Mouse (Mus musculus): Measurements from ENCODE around the gene Arhgap22. TPM values are rescaled to one million over a fixed set of nuclear protein-coding genes. Genes with fewer than 3 reads are reported as not detected.

The Arhgap22 gene
- polyA plus RNA-seq, 1 experiment from 2014 or later = 6.7 TPM

- Histone ChIP-seq H3K4me1 (ENCODE audit: control insufficient read depth, insufficient read depth, low read length) (no peaks in the 10 kb centered on the region; the same call in 1 of the 2 replicates), H3K27ac (ENCODE audit: low read length) (no peak overlapping the region), H3K4me3 (replicated peaks; ENCODE audit: low read length) (no peak overlapping the region), H3K9ac (ENCODE audit: low read length) (no peak overlapping the region), H3K9me3 (replicated peaks; ENCODE audit: control insufficient read depth, low read length) (no peaks in the 10 kb centered on the region), H3K27me3 (ENCODE audit: control insufficient read depth, insufficient read depth, low read length) (no peaks in the 10 kb centered on the region), H3K4me2 (ENCODE audit: low read depth, low read length) (no peak overlapping the region), H3K36me3 (ENCODE audit: control insufficient read depth, insufficient read depth, low read length) (no peaks in the 10 kb centered on the region)
- 42% methylated on average over 1 of the region's 1 CpGs for WGBS
- ATAC-seq (ENCODE audit: insufficient read depth, low FRiP score) = no peak
Measured at GRCm38 (mm10) chr14:33373271-33373670, 159.4 kb downstream of the Arhgap22 start.

DNA sequence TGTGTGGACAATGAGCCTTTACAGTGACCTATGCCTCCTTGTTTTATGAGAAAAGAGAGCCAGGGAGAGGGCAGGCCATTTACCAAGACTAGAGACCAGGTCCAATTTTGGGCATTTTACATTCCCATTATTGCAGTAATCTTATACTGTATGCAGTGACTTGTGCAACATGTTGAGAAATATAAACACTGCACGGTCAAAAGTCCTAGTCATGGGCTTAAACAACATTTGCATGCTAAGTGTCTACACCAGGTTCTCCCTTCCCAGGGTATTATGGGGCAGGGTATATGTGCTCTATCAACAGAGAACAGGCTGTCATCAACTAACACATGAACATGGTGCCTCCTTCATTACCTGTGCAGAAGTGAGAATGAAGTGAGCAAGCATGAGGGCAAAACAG lies 160.3 kb downstream of the Arhgap22 start:
- Histone ChIP-seq H3K4me2 (ENCODE audit: low read depth, low read length) (no peak overlapping the region), H3K9me3 (replicated peaks; ENCODE audit: control insufficient read depth, low read length) (no peaks in the 10 kb centered on the region), H3K27me3 (ENCODE audit: control insufficient read depth, insufficient read depth, low read length) (no peaks in the 10 kb centered on the region), H3K4me1 (ENCODE audit: control insufficient read depth, insufficient read depth, low read length) (no peaks in the 10 kb centered on the region; the same call in 1 of the 2 replicates), H3K9ac (ENCODE audit: low read length) (no peak overlapping the region), H3K27ac (ENCODE audit: low read length) (no peak overlapping the region), H3K36me3 (ENCODE audit: control insufficient read depth, insufficient read depth, low read length) (no peaks in the 10 kb centered on the region), H3K4me3 (replicated peaks; ENCODE audit: low read length) (no peak overlapping the region)
- 40% methylated on average over 1 of the region's 1 CpGs for WGBS
- no peak for ATAC-seq (ENCODE audit: insufficient read depth, low FRiP score)

DNA sequence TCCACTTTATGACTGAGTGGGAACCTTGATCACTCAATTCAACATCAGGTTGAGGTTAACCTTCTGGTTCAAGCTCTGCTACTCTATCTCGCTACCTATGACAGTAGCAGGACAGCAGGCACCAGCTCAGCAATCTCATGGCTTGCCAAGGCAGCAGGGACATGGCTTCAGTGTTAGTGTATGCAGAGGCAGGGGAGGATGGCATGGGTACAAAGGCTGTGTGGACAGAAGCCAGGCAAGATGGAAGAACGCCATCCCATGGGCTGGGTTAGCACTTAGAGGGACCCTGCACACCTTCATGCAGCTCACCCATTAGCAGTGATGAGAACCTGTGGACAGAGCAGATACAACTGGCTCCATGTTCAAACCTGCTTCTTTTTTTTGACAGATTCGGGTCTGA lies 163.4 kb downstream of the Arhgap22 start:
- Histone ChIP-seq H3K27me3 (ENCODE audit: control insufficient read depth, insufficient read depth, low read length) (no peaks in the 10 kb centered on the region), H3K27ac (ENCODE audit: low read length) (no peak overlapping the region), H3K4me1 (ENCODE audit: control insufficient read depth, insufficient read depth, low read length) (no peaks in the 10 kb centered on the region), H3K9me3 (replicated peaks; ENCODE audit: control insufficient read depth, low read length) (no peaks in the 10 kb centered on the region), H3K4me2 (ENCODE audit: low read depth, low read length) (no peak overlapping the region), H3K36me3 (ENCODE audit: control insufficient read depth, insufficient read depth, low read length) (no peaks in the 10 kb centered on the region), H3K4me3 (replicated peaks; ENCODE audit: low read length) (no peak overlapping the region), H3K9ac (ENCODE audit: low read length) (no peak overlapping the region)
- ATAC-seq (ENCODE audit: insufficient read depth, low FRiP score) = no peak
- 92% methylated on average over 3 of the region's 3 CpGs for WGBS

- Histone ChIP-seq H3K4me2 (ENCODE audit: low read depth, low read length) (no peak overlapping the region), H3K9me3 (replicated peaks; ENCODE audit: control insufficient read depth, low read length) (no peaks in the 10 kb centered on the region), H3K27me3 (ENCODE audit: control insufficient read depth, insufficient read depth, low read length) (no peaks in the 10 kb centered on the region), H3K4me3 (replicated peaks; ENCODE audit: low read length) (no peak overlapping the region), H3K4me1 (ENCODE audit: control insufficient read depth, insufficient read depth, low read length) (no peaks in the 10 kb centered on the region), H3K9ac (ENCODE audit: low read length) (no peak overlapping the region), H3K27ac (ENCODE audit: low read length) (no peak overlapping the region), H3K36me3 (ENCODE audit: control insufficient read depth, insufficient read depth, low read length) (peaks cover 6% of the 10 kb centered on the region; the same call in 1 of the 2 replicates)
- no peak for ATAC-seq (ENCODE audit: insufficient read depth, low FRiP score)
- WGBS = 78% methylated on average over 5 of the region's 5 CpGs
Measured at GRCm38 (mm10) chr14:33378723-33379122, 164.9 kb downstream of the Arhgap22 start.

DNA sequence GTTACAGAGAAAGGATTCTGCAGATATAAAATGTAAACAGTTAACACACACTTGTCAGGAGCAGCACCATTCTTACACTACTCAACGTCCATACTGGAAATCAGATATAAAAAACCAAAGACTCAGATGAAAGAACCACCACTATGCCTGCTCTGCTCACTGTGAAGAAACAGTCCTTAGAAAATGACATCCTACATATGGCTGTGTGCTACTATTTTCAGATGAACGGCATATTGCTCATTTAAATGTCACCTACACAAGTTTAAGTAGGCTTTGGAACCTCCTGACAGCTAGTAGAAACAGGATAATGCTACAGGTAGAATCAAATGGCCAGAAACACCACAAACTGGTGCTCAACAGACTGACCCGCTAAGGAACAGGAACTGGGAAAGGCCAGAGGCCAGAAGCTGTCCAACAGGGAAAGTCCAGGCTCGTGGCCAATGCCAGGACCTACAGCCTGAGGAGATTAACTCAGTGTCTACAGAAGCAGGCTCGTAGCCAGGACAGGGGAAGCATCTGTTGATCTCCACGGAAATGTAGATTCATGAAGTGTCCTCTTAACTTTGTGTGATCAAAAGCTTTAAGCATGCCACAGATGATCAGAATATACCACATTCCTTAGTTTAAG lies 167.1 kb downstream of the Arhgap22 start:
- no peaks in the 10 kb centered on the region for H3K4me1 ChIP-seq (ENCODE audit: control insufficient read depth, insufficient read depth, low read length)
- H3K9me3 ChIP-seq (replicated peaks; ENCODE audit: control insufficient read depth, low read length) = no peaks in the 10 kb centered on the region
- no peak overlapping the region for H3K27ac ChIP-seq (ENCODE audit: low read length)
- no peak overlapping the region for H3K9ac ChIP-seq (ENCODE audit: low read length)
- 78% methylated on average over 6 of the region's 6 CpGs for WGBS
- H3K36me3 ChIP-seq (ENCODE audit: control insufficient read depth, insufficient read depth, low read length) = peaks cover 8% of the 10 kb centered on the region; the same call in 1 of the 2 replicates
- no peak overlapping the region for H3K4me2 ChIP-seq (ENCODE audit: low read depth, low read length)
- ATAC-seq (ENCODE audit: insufficient read depth, low FRiP score) = no peak
- no peaks in the 10 kb centered on the region for H3K27me3 ChIP-seq (ENCODE audit: control insufficient read depth, insufficient read depth, low read length)
- no peak overlapping the region for H3K4me3 ChIP-seq (replicated peaks; ENCODE audit: low read length)

DNA sequence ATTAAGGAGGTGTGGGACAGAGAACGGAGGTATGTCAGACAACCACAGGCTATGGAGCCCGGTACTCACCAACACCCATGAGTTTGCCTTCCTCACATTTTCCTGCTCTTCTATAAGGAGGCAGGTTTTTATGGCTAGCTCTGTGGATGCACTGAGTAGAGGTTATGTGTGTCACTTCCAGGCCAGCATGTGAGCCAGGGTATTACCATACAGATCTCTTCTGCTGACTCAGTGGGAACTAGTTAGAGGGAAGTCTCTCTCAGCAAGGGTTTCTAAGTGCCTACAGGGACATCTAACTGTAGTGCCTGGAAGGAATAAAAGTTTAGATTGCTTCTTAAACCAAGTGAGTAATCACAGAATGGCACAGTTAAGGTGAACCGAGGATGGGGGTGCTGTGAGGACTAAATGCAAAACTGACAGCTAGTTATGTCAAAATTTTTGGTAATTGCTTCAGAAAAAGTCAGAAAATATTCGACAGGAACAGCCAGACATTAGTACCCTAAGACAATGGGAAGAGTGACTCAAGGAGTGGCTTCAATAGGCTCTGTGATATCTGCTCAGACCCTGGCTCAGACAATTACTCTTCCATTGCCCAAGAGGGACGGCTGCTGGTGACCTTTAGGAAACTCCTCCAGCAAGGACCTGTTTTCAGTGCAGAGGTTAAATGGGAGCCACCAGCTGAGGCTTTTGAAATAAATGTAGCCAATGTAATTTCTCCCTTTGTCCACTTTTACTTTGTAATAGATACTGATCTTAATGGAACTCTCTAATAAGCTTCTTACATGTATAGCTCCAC lies 184.4 kb downstream of the Arhgap22 start:
- Histone ChIP-seq H3K27ac (ENCODE audit: low read length) (no peak overlapping the region), H3K4me1 (ENCODE audit: control insufficient read depth, insufficient read depth, low read length) (no peaks in the 10 kb centered on the region), H3K4me2 (ENCODE audit: low read depth, low read length) (no peak overlapping the region), H3K4me3 (replicated peaks; ENCODE audit: low read length) (no peak overlapping the region), H3K36me3 (ENCODE audit: control insufficient read depth, insufficient read depth, low read length) (peaks cover 5% of the 10 kb centered on the region), H3K27me3 (ENCODE audit: control insufficient read depth, insufficient read depth, low read length) (no peaks in the 10 kb centered on the region), H3K9me3 (replicated peaks; ENCODE audit: control insufficient read depth, low read length) (no peaks in the 10 kb centered on the region), H3K9ac (ENCODE audit: low read length) (no peak overlapping the region)
- 85% methylated on average over 5 of the region's 5 CpGs for WGBS
- no peak for ATAC-seq (ENCODE audit: insufficient read depth, low FRiP score)

DNA sequence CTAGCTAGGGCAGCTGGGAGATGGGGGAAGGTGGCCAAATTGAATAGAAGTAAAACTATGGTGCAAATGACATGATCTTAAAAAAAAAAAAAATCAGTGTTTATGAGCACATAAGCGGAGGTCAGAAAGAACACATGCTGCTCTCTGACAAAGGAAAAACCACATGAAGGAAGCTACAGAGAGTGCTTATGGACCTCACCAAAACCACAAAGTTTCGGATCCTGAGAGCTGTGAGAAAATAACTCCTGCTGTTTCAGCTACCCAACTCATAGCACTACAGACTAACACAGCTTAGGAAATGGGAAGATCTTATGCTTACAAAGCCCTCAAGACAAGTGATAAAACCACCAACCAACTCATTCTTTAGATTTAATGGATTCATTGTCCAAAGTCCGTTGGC lies 186.2 kb downstream of the Arhgap22 start:
- Histone ChIP-seq H3K9ac (ENCODE audit: low read length) (no peak overlapping the region), H3K27ac (ENCODE audit: low read length) (no peak overlapping the region), H3K4me2 (ENCODE audit: low read depth, low read length) (no peak overlapping the region), H3K36me3 (ENCODE audit: control insufficient read depth, insufficient read depth, low read length) (peaks cover 5% of the 10 kb centered on the region), H3K27me3 (ENCODE audit: control insufficient read depth, insufficient read depth, low read length) (no peaks in the 10 kb centered on the region), H3K9me3 (replicated peaks; ENCODE audit: control insufficient read depth, low read length) (no peaks in the 10 kb centered on the region), H3K4me1 (ENCODE audit: control insufficient read depth, insufficient read depth, low read length) (no peaks in the 10 kb centered on the region), H3K4me3 (replicated peaks; ENCODE audit: low read length) (no peak overlapping the region)
- no peak for ATAC-seq (ENCODE audit: insufficient read depth, low FRiP score)
- WGBS = 84% methylated on average over 3 of the region's 3 CpGs

- no peaks in the 10 kb centered on the region for H3K4me1 ChIP-seq (ENCODE audit: control insufficient read depth, insufficient read depth, low read length)
- WGBS = 93% methylated on average over 1 of the region's 1 CpGs
Measured at GRCm38 (mm10) chr14:33402331-33402730, 188.5 kb downstream of the Arhgap22 start.

DNA sequence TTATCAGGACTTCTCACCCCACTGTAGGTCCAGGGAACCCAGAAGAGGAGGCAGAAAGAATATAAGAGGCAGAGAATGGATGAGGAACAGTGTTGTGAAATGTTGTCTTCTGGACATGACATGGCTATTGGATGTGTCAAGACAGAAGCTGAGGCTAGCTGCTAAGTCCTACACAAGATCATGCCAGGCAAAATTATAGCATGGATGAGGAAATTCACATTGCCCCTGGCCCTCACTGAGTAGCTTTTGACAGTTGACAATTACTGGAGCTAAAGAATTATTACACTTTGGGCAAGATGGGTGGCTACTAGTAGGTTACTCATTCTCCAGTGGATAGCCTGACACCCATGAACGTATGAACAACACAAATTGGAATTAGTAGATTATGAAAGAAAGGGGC lies 201.9 kb downstream of the Arhgap22 start:
- Histone ChIP-seq H3K27me3 (ENCODE audit: control insufficient read depth, insufficient read depth, low read length) (no peaks in the 10 kb centered on the region), H3K4me3 (replicated peaks; ENCODE audit: low read length) (no peak overlapping the region), H3K9me3 (replicated peaks; ENCODE audit: control insufficient read depth, low read length) (no peaks in the 10 kb centered on the region), H3K36me3 (ENCODE audit: control insufficient read depth, insufficient read depth, low read length) (no peaks in the 10 kb centered on the region), H3K9ac (ENCODE audit: low read length) (no peak overlapping the region), H3K4me1 (ENCODE audit: control insufficient read depth, insufficient read depth, low read length) (no peaks in the 10 kb centered on the region), H3K27ac (ENCODE audit: low read length) (no peak overlapping the region), H3K4me2 (ENCODE audit: low read depth, low read length) (no peak overlapping the region)
- ATAC-seq (ENCODE audit: insufficient read depth, low FRiP score) = no peak
- 96% methylated on average over 1 of the region's 1 CpGs for WGBS

More at GRCm38 (mm10) chr14:33402331-33402730, 188.5 kb downstream of the Arhgap22 start:
- no peak overlapping the region for H3K9ac ChIP-seq (ENCODE audit: low read length)
- H3K9me3 ChIP-seq (replicated peaks; ENCODE audit: control insufficient read depth, low read length) = no peaks in the 10 kb centered on the region
- ATAC-seq (ENCODE audit: insufficient read depth, low FRiP score) = no peak
- peaks cover 5% of the 10 kb centered on the region for H3K36me3 ChIP-seq (ENCODE audit: control insufficient read depth, insufficient read depth, low read length)
- no peak overlapping the region for H3K27ac ChIP-seq (ENCODE audit: low read length)
- no peak overlapping the region for H3K4me3 ChIP-seq (replicated peaks; ENCODE audit: low read length)
- H3K27me3 ChIP-seq (ENCODE audit: control insufficient read depth, insufficient read depth, low read length) = no peaks in the 10 kb centered on the region
- H3K4me2 ChIP-seq (ENCODE audit: low read depth, low read length) = no peak overlapping the region
